Mouse (Mus musculus): ENCODE measurements around the gene D930020B18Rik. TPM values are rescaled to one million over a fixed set of nuclear protein-coding genes. Genes with fewer than 3 reads are reported as not detected.

D930020B18Rik gene
- total RNA-seq (2014; fragmentation: Nextera tagmentation) = not detected in 2 replicates
- not detected in 2 replicates for total RNA-seq (2017)

DNA sequence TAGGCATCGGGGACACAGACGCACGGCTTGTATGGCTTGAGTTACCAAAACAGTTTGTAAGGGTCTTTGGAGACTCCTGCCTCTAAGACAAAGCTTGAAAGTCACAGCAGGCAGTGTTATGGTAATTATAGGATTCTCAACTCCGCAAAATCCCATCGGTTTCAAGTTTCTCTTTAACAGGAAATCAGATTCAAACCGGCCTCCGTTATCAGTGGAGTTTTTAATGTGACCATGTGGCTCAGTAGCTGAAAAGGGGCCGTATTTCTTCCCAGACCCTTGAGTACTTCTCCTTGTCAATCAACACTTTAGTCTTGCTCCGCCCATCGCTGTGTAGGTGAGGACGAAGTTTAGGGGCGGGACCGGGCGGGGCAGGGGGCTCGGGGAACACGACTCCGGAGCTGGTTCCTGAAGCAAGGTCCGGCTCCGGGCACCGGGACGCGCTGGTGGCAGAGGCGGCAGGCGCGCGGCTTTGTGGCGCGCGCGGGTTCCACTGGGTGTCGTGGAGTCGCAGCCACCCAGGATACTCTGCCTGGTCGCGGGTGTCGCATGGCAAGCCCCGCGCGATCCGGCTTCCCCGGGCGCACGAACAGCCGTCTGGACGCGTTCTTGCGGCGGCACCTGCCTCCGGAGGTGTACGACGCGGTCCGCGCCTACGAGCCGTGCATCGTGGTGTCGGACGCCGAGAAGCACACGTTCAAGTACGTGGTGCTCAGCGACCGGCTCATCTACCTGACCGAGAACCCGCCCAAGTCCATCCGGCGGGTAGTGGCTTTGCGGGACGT, at the start of gene D930020B18Rik:
D930020B18Rik (plus strand) TSS at position 317 of the 782 bp plus-strand sequence.
- 0 out of 2 replicates have a peak, but pooled peaks have one; percentile 28 for ATAC-seq (replicated peaks; ENCODE audit: low FRiP score, low TSS enrichment, poor library complexity, severe bottlenecking)

- ATAC-seq (replicated peaks; ENCODE audit: low FRiP score, low TSS enrichment, poor library complexity, severe bottlenecking) = no peak
Observed at GRCm38 (mm10) chr10:121596580-121596979, 44.8 kb upstream of the D930020B18Rik start.

DNA sequence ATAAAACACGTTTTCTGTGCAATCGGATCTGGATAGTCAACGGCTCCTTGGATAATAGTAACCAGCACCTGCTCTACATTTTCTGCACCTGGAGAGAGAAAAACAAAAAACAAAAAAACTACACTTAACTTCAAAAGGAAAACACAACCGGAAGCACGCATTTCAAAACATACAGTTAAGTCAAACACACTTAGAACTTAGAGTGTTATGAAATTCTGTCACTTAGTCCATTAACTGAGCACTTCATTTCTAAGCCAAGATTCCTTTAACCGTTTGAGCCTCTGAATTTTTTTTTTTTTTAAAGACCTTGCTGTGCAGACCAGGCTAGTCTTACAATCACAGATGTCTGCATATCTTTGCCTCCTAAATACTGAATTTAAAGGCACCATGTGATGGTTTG, 40.1 kb upstream of the D930020B18Rik start:
- ATAC-seq (replicated peaks; ENCODE audit: low FRiP score, low TSS enrichment, poor library complexity, severe bottlenecking) = no peak

DNA sequence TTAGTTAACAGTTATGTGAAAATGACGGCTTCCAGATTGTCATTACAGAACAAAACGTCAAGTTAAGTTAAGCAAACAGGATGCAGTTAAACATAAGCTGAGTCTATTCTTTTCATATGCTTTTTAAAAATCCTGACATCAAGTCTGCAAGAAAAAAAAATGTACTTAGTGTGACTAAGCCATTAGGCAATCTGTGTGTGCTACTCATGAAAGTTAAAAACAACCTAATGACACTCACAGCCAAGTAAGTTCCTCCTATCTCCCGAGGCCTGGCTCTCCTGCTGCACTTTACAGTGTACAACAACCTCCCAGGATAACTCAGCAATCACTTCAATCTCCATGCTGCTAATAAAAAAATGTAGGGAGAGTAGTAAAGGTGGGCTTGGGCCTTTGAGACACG, 37.8 kb upstream of the D930020B18Rik start:
- ATAC-seq (replicated peaks; ENCODE audit: low FRiP score, low TSS enrichment, poor library complexity, severe bottlenecking) = no peak

DNA sequence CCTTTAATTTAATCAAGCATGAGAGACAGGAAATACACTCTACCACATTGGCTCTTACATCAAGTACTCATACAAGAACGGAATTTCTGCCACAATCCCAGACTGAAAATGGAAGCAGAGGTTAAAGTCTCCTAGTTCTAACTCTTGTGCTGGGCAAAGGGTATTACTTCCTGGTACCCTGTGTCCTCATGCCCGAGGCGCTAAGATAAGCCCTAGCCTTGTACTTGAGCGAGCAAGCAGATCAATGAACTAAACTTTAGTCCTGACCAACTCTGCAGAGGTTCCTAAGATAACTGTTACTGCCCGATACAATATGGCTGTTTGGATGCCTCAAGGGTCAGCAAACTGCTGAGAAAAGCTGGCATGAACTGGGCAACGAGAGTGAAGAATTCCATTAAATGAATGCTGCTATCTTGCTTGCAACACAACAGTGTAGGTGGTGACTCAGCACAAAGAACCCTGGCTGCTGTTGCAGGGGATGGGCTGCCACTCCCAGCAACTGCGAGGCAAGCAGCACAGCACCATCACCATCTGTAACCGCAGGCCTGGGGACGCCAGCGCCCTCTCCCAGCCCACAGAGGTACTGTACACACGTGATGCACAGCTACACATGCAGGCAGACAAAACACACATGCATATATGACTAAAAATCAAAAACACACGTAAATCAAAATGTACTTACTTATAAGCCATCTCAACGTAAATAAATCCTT, 36.6 kb upstream of the D930020B18Rik start:
- ATAC-seq (replicated peaks; ENCODE audit: low FRiP score, low TSS enrichment, poor library complexity, severe bottlenecking) = peak; percentile 76

DNA sequence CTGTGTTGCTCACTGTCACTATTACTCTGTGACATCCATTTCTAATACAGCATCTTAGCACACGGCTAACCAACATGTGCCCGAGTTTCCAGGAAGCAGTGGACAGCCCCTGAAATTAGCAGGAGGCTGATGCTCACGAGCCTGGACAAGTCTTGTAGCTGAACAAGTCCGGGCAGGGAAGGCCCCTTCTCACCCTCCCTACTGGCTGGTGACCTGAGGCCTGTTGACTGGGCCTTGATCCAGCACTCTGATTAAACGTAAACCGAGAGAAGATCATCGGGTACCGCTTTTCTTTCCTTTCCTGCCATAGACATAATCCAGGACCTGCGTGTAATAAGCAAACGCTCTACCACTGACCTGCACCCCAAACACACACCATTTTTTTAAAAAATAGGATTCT, 33.2 kb upstream of the D930020B18Rik start:
- ATAC-seq (replicated peaks; ENCODE audit: low FRiP score, low TSS enrichment, poor library complexity, severe bottlenecking) = no peak

DNA sequence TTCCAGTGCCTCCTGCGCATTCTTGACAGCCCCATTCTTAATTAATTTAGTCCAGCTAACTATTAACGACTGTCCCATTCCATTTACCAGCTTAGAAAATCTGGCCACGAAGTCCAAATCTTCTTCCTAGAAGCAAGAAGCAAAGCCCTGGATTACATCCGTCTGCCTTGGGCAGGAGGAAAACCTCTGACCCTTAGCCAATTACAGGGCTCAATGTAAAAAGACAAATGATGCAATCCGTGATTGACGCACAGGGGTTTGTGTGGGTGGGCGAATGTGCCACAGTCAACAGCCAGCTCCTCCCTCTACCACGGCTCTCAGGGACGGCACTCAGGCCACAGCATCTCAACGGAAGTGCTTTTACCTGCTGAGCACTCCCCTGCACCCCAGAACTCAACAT, 29.8 kb upstream of the D930020B18Rik start:
- ATAC-seq (replicated peaks; ENCODE audit: low FRiP score, low TSS enrichment, poor library complexity, severe bottlenecking) = no peak

DNA sequence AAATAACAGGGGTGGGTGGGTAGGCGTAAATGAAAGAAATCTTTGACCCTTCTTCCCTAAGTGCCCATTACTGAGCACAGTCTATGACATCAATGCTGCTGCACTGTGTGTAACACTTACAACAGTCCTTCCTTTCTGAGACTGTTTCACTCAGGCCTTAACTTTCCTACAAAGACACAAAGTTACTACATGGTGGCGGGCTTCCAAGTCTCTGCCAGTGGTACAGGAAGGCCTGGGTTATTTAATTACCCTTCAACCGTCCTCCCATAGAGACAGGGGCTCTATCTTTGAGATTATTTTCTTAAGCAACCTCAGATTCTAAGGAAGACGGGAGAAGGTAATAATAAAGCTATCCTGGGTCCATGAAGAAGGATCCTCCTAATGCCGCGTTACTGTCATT, 28.9 kb upstream of the D930020B18Rik start:
- ATAC-seq (replicated peaks; ENCODE audit: low FRiP score, low TSS enrichment, poor library complexity, severe bottlenecking) = no peak

- no peak for ATAC-seq (replicated peaks; ENCODE audit: low FRiP score, low TSS enrichment, poor library complexity, severe bottlenecking)
Observed at GRCm38 (mm10) chr10:121613570-121613969, 27.8 kb upstream of the D930020B18Rik start.

- no peak for ATAC-seq (replicated peaks; ENCODE audit: low FRiP score, low TSS enrichment, poor library complexity, severe bottlenecking)
Observed at GRCm38 (mm10) chr10:121615146-121615870, 26.1 kb upstream of the D930020B18Rik start.

DNA sequence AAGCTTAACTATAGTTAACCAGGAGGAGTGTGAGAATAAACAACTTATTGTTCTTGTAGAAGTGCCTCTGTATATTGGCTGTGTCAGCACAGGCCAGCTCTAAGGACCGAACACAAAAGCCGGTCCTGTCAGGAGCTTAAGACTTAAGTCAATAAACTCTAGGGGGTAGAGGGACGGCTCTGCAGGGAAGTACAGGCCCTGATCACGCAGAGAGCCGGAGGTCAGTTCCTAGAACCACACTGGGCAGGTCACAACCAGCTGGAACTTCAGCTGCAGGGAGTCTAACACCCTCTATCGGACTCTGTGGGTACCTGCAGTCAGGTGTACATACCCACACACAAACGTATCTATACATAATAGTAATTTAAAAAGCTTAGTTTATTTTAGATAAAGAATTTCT, 25.5 kb upstream of the D930020B18Rik start:
- ATAC-seq (replicated peaks; ENCODE audit: low FRiP score, low TSS enrichment, poor library complexity, severe bottlenecking) = no peak

GRCm38 (mm10) chr10:121622431-121622830, 19.0 kb upstream of the D930020B18Rik start:
- ATAC-seq (replicated peaks; ENCODE audit: low FRiP score, low TSS enrichment, poor library complexity, severe bottlenecking) = no peak

- no peak for ATAC-seq (replicated peaks; ENCODE audit: low FRiP score, low TSS enrichment, poor library complexity, severe bottlenecking)
Observed at GRCm38 (mm10) chr10:121623670-121624069, 17.7 kb upstream of the D930020B18Rik start.

DNA sequence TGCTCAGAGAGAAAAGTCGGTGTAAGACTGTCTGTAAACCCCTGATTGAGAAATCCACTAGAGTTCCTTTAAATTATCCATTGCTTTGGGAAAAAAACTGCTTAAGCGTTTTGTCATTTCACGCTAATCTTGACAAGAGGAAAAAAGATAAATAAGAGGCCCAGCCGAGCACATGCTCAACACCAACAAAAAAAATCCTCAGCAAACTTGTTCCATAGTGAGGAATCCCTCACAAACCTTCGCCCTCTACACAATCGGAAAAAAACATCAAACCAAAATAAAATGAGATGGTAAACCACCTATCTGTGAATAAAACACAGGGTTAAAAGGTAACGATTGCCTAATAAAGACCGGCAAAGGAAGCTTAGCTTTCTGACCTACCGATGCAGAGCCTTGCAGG, 16.4 kb upstream of the D930020B18Rik start:
- no peak for ATAC-seq (replicated peaks; ENCODE audit: low FRiP score, low TSS enrichment, poor library complexity, severe bottlenecking)

- peak; percentile 54 for ATAC-seq (replicated peaks; ENCODE audit: low FRiP score, low TSS enrichment, poor library complexity, severe bottlenecking)
Observed at GRCm38 (mm10) chr10:121625407-121626185, 15.8 kb upstream of the D930020B18Rik start.

DNA sequence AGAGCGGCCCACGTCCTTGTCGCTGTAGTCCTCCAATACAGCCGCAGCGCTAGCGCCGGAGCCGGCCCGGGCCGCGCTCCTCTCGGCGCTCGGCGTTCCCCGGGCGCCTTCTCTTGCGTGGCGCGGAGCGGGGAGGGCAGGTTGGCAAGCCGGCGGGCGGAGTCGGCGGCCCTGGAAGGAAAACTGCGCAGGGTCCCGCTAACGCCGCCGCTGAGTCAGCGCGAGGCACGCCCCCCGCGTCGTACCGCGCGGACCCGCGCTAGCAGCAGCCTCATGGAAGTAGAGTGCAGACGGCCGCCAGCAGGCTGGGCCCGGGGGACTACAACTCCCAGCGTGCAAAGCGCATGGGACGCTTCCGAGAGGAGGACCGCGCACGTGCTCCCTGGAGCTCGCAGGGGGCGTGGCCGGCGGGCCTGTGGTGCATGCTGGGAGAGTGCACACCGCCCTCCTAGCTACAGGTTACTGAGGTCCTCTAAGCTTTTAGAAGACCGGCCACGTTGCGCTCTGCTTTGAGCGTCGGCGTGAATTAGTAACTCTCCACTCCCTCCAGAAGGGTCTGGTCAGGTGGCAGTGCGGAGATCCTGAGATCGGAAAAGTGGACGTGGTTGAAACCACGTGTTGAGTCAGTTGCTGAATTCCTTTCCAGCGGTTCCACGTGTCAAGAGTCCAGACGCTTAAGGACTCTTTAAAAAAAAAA, 15.1 kb upstream of the D930020B18Rik start, which contains the start of gene Xpot:
Xpot (minus strand) TSS at position 147 of the 697 bp plus-strand sequence.
- ATAC-seq (replicated peaks; ENCODE audit: low FRiP score, low TSS enrichment, poor library complexity, severe bottlenecking) = peak; percentile 97

GRCm38 (mm10) chr10:121627216-121627852, 14.1 kb upstream of the D930020B18Rik start:
- ATAC-seq (replicated peaks; ENCODE audit: low FRiP score, low TSS enrichment, poor library complexity, severe bottlenecking) = no peak

DNA sequence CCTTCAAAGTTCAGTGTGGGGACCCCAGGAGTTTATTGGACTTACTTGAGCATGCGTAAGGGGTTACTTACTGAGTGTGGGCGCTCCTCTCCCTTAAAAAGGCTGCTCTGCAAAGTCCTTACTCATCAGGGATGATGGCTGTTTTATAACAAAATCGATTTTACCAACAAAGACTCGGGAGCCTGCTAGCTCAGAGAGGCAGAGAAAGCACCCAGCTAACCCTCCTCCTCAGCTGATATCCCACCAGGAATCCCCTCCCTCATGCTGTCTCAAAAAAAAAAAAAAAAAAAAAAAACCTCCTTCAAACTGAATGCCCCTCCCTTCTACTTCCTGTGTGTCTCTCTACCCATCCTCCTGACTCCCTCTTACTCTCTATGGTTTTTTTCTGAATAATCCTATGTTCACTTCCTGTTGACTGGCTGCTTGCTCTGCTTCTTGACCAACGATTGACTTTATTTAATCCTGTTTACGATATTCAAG, 12.8 kb upstream of the D930020B18Rik start:
- no peak for ATAC-seq (replicated peaks; ENCODE audit: low FRiP score, low TSS enrichment, poor library complexity, severe bottlenecking)
